Mouse (Mus musculus) lung, postnatal 0 days (tissue): ENCODE data around the gene 3110040M04Rik.

ENCODE experiments used
- CTCF ChIP-seq: IDR thresholded peaks from 2 replicates; pipeline ENCODE4 v1.5.1; 2016; ENCODE audit warnings: antibody characterized with exemption, mild to moderate bottlenecking
- EP300 ChIP-seq: IDR thresholded peaks from 2 replicates; pipeline ENCODE4 v1.6.1; 2016; ENCODE audit warnings: antibody characterized with exemption, mild to moderate bottlenecking, control low read depth

GRCm38 (mm10) chr1:151219045-151219444 lies 15.1 kb downstream of the 3110040M04Rik start:
- TF ChIP-seq CTCF: no peak
- no peak for TF ChIP-seq EP300
